Mouse (Mus musculus): ENCODE results near the gene Ncbp3. TPM values are rescaled to one million over a fixed set of nuclear protein-coding genes. Genes with fewer than 3 reads are reported as not detected.

The Ncbp3 gene
- 14.2 TPM for polyA plus RNA-seq (2017; shearing (Covaris generic))

DNA sequence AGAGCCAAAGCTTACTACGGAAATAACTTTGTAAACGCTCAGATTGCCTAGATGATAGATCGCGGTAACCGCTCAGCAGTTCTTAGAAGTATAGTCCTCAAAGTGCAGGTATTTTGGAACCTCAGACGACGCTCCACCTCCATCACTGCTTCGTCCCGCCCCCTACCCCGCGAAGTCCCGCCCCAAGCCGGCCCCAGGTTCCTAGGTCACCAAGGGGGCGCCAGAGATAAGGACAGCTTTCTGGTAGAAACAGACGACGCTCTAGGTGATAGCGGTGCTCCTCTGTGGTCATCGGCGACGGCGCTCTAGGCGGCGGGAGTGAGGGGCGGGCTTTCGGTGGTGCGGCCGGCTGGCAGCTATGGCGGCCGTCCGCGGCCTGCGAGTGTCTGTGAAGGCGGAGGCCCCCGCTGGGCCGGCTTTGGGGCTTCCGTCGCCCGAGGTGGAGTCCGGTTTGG is at the start of gene Ncbp3:
Gene Ncbp3, plus strand, starts transcription at position 242 of the 455 bp plus-strand sequence.

DNA sequence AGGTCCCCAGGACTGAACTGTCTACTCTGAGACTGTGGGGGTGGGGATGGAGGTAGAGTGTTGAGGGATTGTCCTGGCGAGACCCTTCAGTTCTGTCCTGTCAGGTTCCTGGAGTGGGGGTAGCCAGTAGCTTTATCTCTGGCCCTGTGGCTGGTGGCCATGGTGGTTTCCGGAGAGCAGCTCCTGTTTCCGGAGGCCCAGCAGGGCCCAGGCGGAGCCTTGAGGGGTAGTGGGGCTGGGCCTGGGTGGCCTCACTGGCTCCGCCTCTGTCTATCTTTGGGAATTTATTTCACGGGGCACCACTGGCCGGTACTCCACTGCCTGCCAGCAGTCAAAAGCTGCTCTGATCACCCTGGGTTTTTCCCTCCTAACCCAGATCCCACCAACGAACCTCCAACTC is 48.8 kb upstream of the Ncbp3 start, which contains the start of gene P2rx1:
Gene P2rx1, plus strand, starts transcription at position 333 of the 400 bp plus-strand sequence.

DNA sequence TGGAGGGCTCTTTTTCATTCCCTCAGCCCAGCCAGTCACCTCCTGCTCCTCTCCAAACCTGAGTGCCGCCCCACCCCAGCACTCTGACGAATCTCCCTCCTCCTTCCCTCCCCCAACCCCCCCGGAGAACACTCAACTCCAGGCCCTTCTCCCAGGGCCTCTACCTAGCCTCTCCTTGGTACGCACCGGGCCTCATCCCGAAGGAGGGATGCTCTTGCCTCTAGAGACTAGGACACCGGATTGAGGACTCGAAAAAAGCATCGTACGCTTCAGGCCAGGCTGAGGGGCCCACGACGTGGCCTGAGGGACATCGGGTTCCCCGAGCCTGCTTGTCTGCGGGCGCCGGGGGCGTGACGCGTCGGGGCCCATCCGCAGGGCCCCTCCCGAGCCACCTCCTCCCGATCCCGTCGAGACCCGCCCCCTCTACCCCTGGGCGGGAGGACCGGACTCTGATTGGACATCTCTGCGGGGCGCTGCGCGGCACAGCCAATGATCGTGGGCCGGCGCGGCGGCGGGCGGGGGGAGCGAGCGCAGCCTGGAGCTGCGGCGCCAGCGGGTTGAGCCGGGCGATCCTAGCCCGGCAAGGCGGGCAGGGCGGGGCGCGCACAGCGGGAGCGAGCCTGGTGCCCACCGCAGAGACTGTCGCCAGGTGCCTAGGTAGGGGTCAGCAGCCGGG is 29.0 kb upstream of the Ncbp3 start, which contains the start of gene Camkk1:
Gene Camkk1, plus strand, starts transcription at position 538 of the 676 bp plus-strand sequence.

DNA sequence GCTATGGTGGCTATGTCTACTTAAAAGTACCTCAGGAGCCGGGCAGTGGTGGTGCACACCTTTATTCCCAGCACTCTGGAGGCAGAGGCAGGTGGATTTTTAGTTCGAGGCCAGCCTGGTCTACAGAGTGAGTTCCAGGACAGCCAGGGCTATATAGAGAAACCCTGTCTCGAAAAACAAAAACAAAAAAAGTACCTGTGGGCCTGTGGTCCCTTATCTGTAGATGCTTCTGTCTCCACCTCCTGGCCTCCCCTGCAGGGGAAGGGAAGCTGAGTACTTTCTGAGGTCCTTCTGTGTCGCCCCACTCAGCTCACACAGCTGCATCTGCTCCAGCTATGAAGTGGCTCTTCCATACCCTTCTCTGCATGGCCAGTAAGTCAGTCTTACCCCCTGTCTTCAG is 42.7 kb downstream of the Ncbp3 start, which contains the start of gene Itgae:
Gene Itgae, plus strand, starts transcription at position 301 of the 400 bp plus-strand sequence.

DNA sequence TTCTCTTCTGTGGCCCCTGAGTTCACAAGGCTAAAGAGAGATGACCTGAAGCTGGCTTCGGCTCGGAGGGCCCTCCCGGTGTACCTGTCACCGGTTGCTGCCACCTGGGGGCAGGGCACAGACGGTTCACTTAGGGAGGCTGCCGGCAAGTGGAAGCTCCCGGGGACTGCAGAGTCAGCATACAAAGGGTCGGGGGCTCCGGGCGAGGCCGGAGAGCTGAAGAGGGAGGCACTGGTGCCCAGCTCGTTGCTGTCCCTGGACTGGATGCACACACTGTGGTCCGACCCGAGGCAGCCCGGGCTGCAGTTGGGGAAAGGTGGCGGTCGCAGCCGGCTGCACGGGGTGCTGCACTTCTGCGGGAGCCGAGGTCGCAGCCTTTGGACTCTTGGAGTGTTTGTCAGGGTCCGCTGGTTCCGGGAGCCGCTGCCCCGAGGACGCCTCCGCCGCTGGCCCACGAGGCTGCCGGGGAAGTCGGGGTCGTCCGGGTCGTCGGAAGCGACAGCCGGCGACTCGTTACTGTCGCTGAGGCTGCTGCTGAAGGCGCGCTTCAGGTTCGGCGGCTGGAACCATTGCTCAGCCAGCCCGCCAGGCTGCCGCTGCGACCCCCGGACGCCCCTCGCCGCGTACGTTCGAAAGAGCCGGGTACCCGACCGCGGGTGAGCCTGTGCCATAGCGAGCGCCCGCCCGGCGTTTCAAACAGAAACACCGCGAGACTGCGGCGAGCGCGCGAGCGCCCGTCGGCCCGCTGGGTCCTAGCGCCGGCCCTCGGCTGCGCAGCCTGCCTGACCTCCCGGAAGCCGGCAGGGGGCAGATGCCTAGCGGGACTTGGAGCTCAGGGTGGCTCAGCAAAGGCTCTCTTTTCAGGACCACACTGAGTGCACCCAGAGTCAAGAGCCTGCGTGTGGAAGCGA is 90.3 kb downstream of the Ncbp3 start, which contains the start of gene Haspin:
Gene Haspin, minus strand, starts transcription at position 704 of the 911 bp plus-strand sequence.

Other genes starting within 250 kb of the Ncbp3 start
- 280 TPM for gene Atp2a3, start 86.6 kb upstream of the Ncbp3 start, polyA plus RNA-seq (2017; shearing (Covaris generic))
- gene P2rx1, start 48.7 kb upstream of the Ncbp3 start, polyA plus RNA-seq (2017; shearing (Covaris generic)) = 0.15 TPM
- 6.6 TPM for gene Camkk1, start 28.8 kb upstream of the Ncbp3 start, polyA plus RNA-seq (2017; shearing (Covaris generic))
- 0.41 TPM for gene Itgae, start 42.8 kb downstream of the Ncbp3 start, polyA plus RNA-seq (2017; shearing (Covaris generic))
- 2.8 TPM for gene Haspin, start 90.5 kb downstream of the Ncbp3 start, polyA plus RNA-seq (2017; shearing (Covaris generic))
- not detected for gene P2rx5, start 112.6 kb downstream of the Ncbp3 start, polyA plus RNA-seq (2017; shearing (Covaris generic))
- gene Emc6, start 129.3 kb downstream of the Ncbp3 start, polyA plus RNA-seq (2017; shearing (Covaris generic)) = 101 TPM
- 20.2 TPM for gene Tax1bp3, start 129.3 kb downstream of the Ncbp3 start, polyA plus RNA-seq (2017; shearing (Covaris generic))
- gene Ctns, start 151.3 kb downstream of the Ncbp3 start, polyA plus RNA-seq (2017; shearing (Covaris generic)) = 16.6 TPM
- 7.3 TPM for gene Shpk, start 151.7 kb downstream of the Ncbp3 start, polyA plus RNA-seq (2017; shearing (Covaris generic))
- not detected for gene Trpv1, start 186.5 kb downstream of the Ncbp3 start, polyA plus RNA-seq (2017; shearing (Covaris generic))
- gene Trpv3, start 219.6 kb downstream of the Ncbp3 start, polyA plus RNA-seq (2017; shearing (Covaris generic)) = not detected

Data from naive thymus-derived CD4-positive, alpha-beta T cell, adult 5 months (primary cell).